Mouse (Mus musculus) embryonic facial prominence, embryonic 10.5 days (tissue): ENCODE data around the gene Mdm2. TPM values are rescaled to one million over a fixed set of nuclear protein-coding genes. Genes with fewer than 3 reads are reported as not detected.

ENCODE experiments used
- DNase-seq: peaks from one replicate; pipeline ENCODE4 v3.0.0-alpha.2; 2017; ENCODE audit warnings: low spot score
- H3K27ac ChIP-seq: fragments of 300-500 bp; sonication (generic); replicated peaks from 2 replicates; pipeline ENCODE4 v1.5.1; 2016; ENCODE audit warnings: mild to moderate bottlenecking
- H3K27me3 ChIP-seq: fragments of 300-500 bp; sonication (generic); replicated peaks from 2 replicates; pipeline ENCODE4 v1.6.1; 2016; ENCODE audit warnings: low read depth, mild to moderate bottlenecking; ENCODE audit not compliant: poor library complexity, severe bottlenecking
- H3K36me3 ChIP-seq: fragments of 300-500 bp; sonication (generic); replicated peaks from 2 replicates; pipeline ENCODE4 v1.6.1; 2016; ENCODE audit warnings: mild to moderate bottlenecking, moderate library complexity
- H3K4me1 ChIP-seq: fragments of 300-500 bp; sonication (generic); 2 replicates; pipeline ENCODE4 v1.6.1; 2016
- H3K4me3 ChIP-seq: fragments of 300-500 bp; sonication (generic); 2 replicates; pipeline ENCODE4 v1.5.1; 2016; ENCODE audit warnings: mild to moderate bottlenecking, moderate library complexity
- H3K9me3 ChIP-seq: fragments of 300-500 bp; sonication (generic); 2 replicates; pipeline ENCODE4 v1.6.1; 2016; ENCODE audit warnings: mild to moderate bottlenecking
- WGBS: fragments of 180-500 bp; shearing (Covaris S2); methylation state at CpG from one replicate; pipeline ENCODE4 v1.1.7; 2016; 5-methylcytosine and 5-hydroxymethylcytosine counted together
- polyA plus RNA-seq: library from polyadenylated mRNA; unstranded; fragments of >200 nt; fragmentation: Nextera tagmentation; extraction: Ambion mirVana; gene quantifications from 2 replicates; pipeline ENCODE4 v1.2.1, GENCODE M21; 2016

The Mdm2 gene
- polyA plus RNA-seq, 1 experiment from 2014 or later = 58.9 TPM

DNA sequence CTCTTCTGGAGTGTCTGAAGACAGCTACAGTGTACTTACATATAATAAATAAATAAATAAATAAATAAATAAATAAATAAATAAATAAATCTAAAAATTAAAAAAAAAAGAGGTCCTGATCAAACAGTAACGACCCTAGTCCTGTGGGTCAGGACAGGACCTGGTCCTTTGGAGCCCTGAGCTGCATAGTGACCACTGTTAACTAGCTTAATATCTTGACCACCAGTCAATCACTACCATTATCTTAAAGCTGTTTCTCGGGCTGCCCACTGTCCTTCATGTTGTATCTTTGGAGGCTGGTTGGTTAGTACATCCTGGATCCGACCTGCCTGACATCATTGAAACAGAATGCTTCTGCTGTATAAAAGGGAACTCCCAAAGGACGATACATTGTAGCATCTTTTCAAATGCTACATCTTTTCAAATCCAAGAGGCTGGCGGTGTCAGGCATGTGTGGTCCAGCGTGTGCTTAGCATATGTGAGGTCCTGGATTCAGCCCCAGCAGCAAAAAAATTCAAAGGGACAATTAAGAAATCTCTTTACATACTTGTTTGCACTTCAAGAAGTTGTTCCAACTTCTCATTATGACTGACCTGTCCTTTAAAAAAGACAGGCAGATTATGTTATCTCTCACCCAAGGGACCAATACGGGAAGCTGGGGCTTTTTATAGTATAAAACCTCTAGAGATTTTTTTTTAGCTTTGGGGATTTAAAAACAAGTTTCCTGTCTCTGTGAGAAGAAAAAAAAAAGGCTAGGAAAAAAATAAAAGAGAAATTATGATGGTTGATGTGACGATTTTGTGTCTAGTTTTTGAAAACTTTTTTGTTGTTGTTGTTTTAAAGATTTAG lies 57.4 kb downstream of the Mdm2 start:
- Histone ChIP-seq H3K4me3 (no peak overlapping the region), H3K9me3 (no peaks in the 10 kb centered on the region), H3K4me1 (peaks cover 6% of the 10 kb centered on the region; the same call in 1 of the 2 replicates), H3K27ac (no peak overlapping the region), H3K36me3 (no peaks in the 10 kb centered on the region), H3K27me3 (no peaks in the 10 kb centered on the region)
- WGBS = 89% methylated on average over 8 of the region's 8 CpGs
- DNase-seq = no peak

DNA sequence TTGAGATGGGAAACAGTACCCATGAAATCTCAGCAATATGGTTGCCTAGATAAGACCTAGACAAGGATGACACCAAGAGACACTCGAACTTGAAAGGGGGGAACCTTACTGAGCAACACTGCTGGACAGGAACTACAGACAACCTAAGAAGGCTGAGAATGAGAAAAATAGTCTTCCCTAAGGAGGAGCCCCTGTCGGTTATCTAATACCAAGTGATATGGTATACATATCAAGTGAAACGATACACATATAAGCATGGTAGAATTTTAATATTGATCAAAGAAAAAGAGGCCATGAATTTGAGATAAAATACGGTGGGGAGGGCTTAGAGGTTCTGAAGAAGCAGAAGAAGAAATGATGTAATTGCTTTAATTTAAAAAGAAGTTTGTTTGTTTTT lies 58.2 kb downstream of the Mdm2 start:
- Histone ChIP-seq H3K27me3 (no peaks in the 10 kb centered on the region), H3K27ac (no peak overlapping the region), H3K4me3 (no peak overlapping the region), H3K36me3 (no peaks in the 10 kb centered on the region), H3K9me3 (no peaks in the 10 kb centered on the region), H3K4me1 (peaks cover 6% of the 10 kb centered on the region; the same call in 1 of the 2 replicates)
- WGBS = 92% methylated on average over 4 of the region's 4 CpGs
- DNase-seq = no peak

DNA sequence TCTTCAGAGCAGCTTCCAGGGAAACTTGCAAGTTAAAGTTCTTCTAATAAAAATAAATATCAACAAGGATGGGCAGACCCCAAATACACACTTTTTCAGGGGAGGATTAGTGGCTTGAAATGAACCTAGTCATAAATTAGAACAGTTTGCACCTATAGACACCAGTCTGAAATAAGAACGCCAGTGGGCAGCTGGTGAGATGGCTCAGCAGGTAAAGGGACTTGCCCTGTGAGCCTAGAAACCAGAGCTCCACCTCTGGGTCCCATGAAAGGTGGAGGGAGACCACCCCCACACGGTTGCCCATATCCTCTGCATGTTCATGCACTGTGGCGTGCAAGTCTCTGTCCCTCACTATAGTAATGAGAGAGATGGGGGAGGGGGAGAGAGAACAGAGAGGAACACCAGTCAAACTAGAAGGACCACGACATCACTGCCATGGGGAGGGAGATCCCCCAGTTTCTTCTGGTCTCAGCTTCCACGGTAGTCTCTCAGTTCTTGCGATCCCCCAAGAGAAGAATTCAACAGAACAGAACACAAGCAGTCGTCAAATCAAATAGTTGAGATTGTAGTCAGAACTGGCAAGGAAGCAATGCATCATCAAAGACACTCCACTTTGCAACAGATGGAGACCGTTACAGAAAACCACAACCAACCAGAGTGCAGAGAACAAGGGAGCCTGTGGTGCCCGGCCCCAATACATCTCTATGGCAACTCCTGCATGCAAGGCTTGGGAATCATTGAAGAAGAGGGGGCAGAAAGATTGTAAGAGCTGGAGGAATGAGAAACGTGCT lies 58.8 kb downstream of the Mdm2 start:
- Histone ChIP-seq H3K4me3 (no peak overlapping the region), H3K4me1 (peaks cover 6% of the 10 kb centered on the region; the same call in 1 of the 2 replicates), H3K27me3 (no peaks in the 10 kb centered on the region), H3K27ac (no peak overlapping the region), H3K36me3 (no peaks in the 10 kb centered on the region), H3K9me3 (no peaks in the 10 kb centered on the region)
- 78% methylated on average over 10 of the region's 10 CpGs for WGBS
- DNase-seq = no peak

DNA sequence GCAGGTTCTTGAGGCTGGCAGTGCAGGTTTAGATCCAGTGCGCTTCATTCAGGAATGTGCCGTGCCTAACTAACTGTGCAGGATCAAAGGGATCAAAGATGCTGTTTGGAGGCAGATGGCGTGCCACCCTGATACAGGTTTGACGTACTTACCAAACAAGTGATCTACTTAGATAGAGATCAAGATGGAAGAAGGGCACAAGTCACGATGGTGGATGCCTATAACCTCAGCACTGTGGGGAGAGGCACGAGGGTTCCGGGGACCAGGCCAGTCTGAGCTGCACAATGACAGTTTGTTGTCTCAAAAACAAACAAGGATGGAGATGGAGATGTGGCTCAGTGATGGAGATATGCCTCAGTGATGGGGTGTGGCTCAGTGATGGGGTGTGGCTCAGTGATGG lies 59.8 kb downstream of the Mdm2 start:
- H3K27ac ChIP-seq = no peak overlapping the region
- WGBS = 84% methylated on average over 7 of the region's 7 CpGs
- no peaks in the 10 kb centered on the region for H3K27me3 ChIP-seq
- no peaks in the 10 kb centered on the region for H3K36me3 ChIP-seq
- DNase-seq = no peak
- no peak overlapping the region for H3K4me3 ChIP-seq
- H3K9me3 ChIP-seq = no peaks in the 10 kb centered on the region
- peaks cover 6% of the 10 kb centered on the region; the same call in 1 of the 2 replicates for H3K4me1 ChIP-seq

DNA sequence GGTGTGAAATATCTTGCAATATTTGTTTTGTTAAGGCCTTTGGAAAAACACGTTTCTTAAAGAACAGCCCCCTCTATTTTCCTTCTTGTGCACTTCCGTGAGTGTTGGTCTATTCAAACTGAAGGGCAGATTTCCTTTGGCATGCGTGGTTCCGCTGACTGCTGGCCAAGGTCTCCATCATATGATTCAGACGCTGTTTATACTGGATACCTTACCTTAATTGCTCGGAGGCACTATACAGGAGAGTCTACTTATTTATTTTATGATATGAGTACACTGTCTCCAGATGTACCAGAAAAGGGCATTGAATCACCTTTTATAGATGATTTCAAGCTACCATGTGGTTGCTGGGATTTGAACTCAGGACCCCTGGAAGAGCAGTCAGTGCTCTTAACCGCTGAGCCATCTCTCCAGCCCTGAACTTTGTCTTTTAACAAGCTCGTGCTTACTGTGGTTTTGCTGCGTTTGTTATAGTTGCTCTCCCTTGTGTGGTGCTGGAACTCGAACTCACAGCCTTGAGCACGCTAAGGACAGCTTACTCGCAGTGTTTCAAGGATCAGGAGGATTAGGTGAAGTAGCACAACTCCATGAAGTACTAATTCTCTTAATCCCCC lies 60.4 kb downstream of the Mdm2 start:
- H3K4me3 ChIP-seq = no peak overlapping the region
- H3K27me3 ChIP-seq = no peaks in the 10 kb centered on the region
- no peaks in the 10 kb centered on the region for H3K9me3 ChIP-seq
- peaks cover 6% of the 10 kb centered on the region; the same call in 1 of the 2 replicates for H3K4me1 ChIP-seq
- H3K27ac ChIP-seq = no peak overlapping the region
- no peaks in the 10 kb centered on the region for H3K36me3 ChIP-seq
- 87% methylated on average over 12 of the region's 12 CpGs for WGBS
- DNase-seq = no peak

DNA sequence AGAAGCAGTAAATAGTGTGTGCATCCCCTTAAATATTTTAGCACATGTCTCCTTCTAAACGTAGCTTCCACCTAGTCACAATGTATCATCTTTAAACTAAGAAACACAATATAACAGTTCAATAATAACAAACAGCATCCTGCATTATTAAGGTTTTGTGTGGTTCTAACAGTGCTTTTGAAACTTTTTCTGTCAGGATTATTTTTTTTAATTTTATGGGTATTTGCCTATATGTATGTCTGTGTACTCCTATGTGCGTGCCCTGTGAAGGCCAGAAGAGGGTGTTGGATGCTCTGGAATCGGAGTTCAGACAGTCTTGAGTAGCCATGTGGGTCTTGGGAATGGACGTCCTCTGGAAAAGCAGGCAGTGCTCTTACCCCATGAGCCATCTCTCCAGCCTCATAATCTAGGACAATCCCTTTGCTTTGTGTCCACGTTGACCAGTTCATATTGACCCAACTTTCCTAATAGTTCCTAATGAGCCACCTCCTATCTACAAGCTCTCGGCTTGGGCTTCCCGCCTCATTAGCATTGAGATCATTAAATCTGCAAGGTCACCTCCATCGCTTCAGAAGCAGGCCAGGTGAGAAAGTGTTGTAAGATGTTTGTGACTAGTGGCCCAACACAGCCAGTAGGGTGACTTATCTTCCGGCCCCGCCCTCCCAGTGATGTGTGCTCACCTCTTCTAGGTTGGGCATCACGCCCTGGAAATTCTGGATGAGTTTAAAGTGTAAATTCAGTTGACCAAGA lies 61.1 kb downstream of the Mdm2 start:
- Histone ChIP-seq H3K4me1 (peaks cover 6% of the 10 kb centered on the region; the same call in 1 of the 2 replicates), H3K9me3 (no peaks in the 10 kb centered on the region), H3K36me3 (no peaks in the 10 kb centered on the region), H3K4me3 (no peak overlapping the region), H3K27me3 (no peaks in the 10 kb centered on the region), H3K27ac (no peak overlapping the region)
- no peak for DNase-seq
- WGBS = 90% methylated on average over 11 of the region's 11 CpGs

DNA sequence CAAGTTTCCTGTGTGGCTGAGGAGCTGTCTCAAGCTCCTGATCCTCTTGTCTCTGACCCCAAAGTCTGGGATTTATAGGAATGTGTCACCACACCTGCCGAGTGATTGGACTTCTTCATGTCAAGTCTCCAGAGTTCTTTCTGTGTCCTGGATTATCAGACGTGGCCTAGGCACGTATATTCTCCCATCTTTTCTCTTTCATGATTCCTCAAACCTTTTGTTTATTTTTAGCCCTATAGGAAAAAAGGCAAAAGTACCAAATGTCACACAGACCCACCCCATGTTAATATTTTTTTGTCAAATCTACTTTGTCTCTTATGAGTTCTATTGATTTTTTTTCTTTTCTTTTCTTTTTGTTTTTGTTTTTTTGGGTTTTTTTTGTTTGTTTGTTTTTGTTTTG lies 61.9 kb downstream of the Mdm2 start:
- Histone ChIP-seq H3K4me1 (peaks cover 6% of the 10 kb centered on the region; the same call in 1 of the 2 replicates), H3K9me3 (no peaks in the 10 kb centered on the region), H3K27me3 (no peaks in the 10 kb centered on the region), H3K4me3 (no peak overlapping the region), H3K36me3 (no peaks in the 10 kb centered on the region), H3K27ac (no peak overlapping the region)
- DNase-seq = no peak
- 91% methylated on average over 3 of the region's 3 CpGs for WGBS

DNA sequence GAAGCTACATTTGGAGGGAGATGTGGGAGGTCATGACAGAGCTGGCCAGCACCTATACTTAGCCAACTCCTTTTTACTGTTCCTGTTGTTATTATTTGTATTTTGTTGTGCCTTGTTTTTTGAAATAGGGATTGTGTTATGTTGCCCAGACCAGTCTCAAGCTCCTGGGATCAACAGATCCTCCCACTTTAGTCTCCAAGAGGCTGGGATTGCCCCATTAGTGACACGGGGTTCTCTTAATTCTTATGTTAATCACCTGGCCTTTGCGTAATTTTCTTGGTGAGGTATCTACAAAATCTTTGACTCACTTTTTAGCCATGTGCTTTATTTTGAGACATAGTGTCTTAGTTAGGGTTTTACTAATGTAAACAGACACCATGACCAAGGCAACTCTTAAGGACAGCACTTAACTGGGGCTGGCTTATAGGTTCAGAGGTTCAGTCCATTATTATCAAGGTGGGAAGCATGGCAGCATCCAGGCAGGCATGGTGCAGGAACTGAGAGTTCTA lies 62.5 kb downstream of the Mdm2 start:
- no peak for DNase-seq
- 89% methylated on average over 2 of the region's 2 CpGs for WGBS
- Histone ChIP-seq H3K4me1 (peaks cover 6% of the 10 kb centered on the region; the same call in 1 of the 2 replicates), H3K9me3 (no peaks in the 10 kb centered on the region), H3K27me3 (no peaks in the 10 kb centered on the region), H3K27ac (no peak overlapping the region), H3K4me3 (no peak overlapping the region), H3K36me3 (no peaks in the 10 kb centered on the region)

DNA sequence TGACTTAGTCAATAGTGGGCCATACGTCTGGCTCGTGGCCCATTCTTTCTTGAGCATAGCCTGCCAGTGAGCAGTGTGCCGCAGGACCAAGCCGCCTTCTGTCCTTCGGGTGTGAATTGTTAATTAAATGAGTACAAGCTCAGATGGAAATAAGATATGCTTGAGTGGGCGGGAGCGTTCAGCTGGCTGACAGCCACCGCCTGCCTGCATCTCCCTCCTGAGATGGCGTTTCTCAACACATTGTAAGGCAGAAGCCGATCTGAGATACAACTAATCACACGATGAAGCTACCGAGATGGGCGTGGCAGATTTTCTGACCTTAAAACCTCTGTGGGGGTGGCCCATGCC lies 63.4 kb downstream of the Mdm2 start:
- WGBS = 87% methylated on average over 13 of the region's 13 CpGs

DNA sequence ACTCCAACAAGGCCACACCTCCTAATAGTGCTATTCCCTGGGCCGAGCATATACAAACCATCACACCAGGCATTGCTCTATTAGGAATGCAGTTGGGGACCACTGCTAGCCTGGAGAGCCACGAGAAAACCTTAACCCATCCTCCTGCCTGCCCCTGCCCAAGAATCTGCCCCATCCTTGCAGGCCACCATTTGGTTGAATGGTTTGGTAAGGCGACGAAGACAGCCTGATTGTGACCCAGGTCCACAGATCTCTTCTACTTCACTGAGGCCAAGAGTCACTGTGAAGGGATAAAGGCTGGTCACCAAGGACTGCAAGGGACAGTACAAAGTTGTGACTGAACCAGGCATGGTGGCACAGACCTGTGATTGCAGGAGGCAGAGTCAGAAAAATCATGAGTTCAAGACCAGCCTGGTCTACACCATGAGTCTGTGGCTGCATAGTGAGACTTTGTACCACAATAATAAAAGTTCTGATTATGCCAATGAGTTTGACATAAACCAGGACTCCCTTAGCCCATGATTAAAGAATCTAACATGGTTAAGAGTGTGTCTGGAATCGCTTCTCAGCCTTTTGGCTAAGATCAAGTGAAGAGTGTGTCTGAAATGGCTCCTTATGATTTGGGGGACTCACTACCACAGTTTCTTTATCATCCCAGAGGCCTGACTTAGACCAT lies 63.9 kb downstream of the Mdm2 start:
- H3K36me3 ChIP-seq = no peaks in the 10 kb centered on the region
- no peak overlapping the region for H3K4me3 ChIP-seq
- DNase-seq = no peak
- H3K9me3 ChIP-seq = no peaks in the 10 kb centered on the region
- no peaks in the 10 kb centered on the region for H3K27me3 ChIP-seq
- whole genome bisulfite sequencing = 89% methylated on average over 5 of the region's 5 CpGs
- H3K27ac ChIP-seq = no peak overlapping the region
- peaks cover 3% of the 10 kb centered on the region for H3K4me1 ChIP-seq

More for the DNA sequence above, 63.4 kb downstream of the Mdm2 start:
- Histone ChIP-seq H3K27me3 (no peaks in the 10 kb centered on the region), H3K36me3 (no peaks in the 10 kb centered on the region), H3K4me1 (peaks cover 5% of the 10 kb centered on the region; the same call in 1 of the 2 replicates), H3K9me3 (no peaks in the 10 kb centered on the region), H3K4me3 (no peak overlapping the region), H3K27ac (no peak overlapping the region)
- DNase-seq = no peak

DNA sequence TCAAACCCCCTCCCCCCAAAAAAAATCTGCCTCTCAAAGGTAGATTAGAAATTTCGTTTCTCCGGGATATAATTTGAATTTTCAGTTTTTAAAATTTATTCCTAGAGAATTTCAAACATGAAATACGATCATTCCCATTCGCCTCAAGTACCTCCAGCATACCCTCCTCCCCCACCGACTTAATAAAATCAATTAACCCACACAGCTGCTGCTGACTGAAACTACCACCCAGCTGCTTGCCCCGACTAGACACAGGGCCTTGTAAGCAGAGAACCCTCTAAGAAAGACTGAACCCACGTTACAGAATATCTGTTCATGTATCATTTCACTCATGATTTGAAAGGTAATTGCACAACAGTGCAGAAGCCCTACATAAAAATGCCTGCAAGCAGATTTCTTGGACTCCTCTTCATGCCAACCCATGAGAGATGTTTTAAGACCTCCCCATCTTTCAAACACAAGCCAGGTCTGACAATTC lies 65.0 kb downstream of the Mdm2 start:
- H3K4me3 ChIP-seq = no peak overlapping the region
- no peaks in the 10 kb centered on the region for H3K9me3 ChIP-seq
- H3K27ac ChIP-seq = no peak overlapping the region
- H3K27me3 ChIP-seq = 0 out of 2 replicates have a peak, but pooled peaks cover 4% of the 10 kb centered on the region
- no peak for DNase-seq
- H3K4me1 ChIP-seq = peaks cover 6% of the 10 kb centered on the region
- H3K36me3 ChIP-seq = no peaks in the 10 kb centered on the region
- 80% methylated on average over 7 of the region's 7 CpGs for WGBS
